Mouse (Mus musculus) embryonic facial prominence, embryonic 15.5 days (tissue): ENCODE results near the gene Btbd9. TPM values are rescaled to one million over a fixed set of nuclear protein-coding genes. Genes with fewer than 3 reads are reported as not detected.
"Not testable (repeated sequence)": the region's sequence is repeated elsewhere in the genome, so short reads cannot be mapped to it uniquely, and the experiment has no call there.

Experiments
- ATAC-seq: fragments of 200-750 bp; cut with Nextera tagmentation; 2 replicates; pipeline ENCODE4 v1.8.0; 2017; ENCODE audit warnings: low read depth, moderate TSS enrichment; ENCODE audit not compliant: insufficient number of reproducible peaks, low FRiP score, low TSS enrichment
- H3K27ac ChIP-seq: fragments of 300-500 bp; sonication (generic); replicated peaks from 2 replicates; pipeline ENCODE4 v1.5.1; 2015; ENCODE audit warnings: mild to moderate bottlenecking, inconsistent platforms
- H3K27me3 ChIP-seq: fragments of 300-500 bp; sonication (generic); 2 replicates; pipeline ENCODE4 v1.6.1; 2015; ENCODE audit warnings: inconsistent platforms
- H3K36me3 ChIP-seq: fragments of 300-500 bp; sonication (generic); 2 replicates; pipeline ENCODE4 v1.6.1; 2015; ENCODE audit warnings: mild to moderate bottlenecking, inconsistent platforms
- H3K4me1 ChIP-seq: fragments of 300-500 bp; sonication (generic); 2 replicates; pipeline ENCODE4 v1.6.1; 2015; ENCODE audit warnings: inconsistent platforms
- H3K4me2 ChIP-seq: fragments of 300-500 bp; sonication (generic); replicated peaks from 2 replicates; pipeline ENCODE4 v1.6.1; 2015; ENCODE audit warnings: mild to moderate bottlenecking, inconsistent platforms
- H3K4me3 ChIP-seq: fragments of 300-500 bp; sonication (generic); replicated peaks from 2 replicates; pipeline ENCODE4 v1.5.1; 2015; ENCODE audit warnings: mild to moderate bottlenecking, inconsistent platforms
- H3K9ac ChIP-seq: fragments of 300-500 bp; sonication (generic); 2 replicates; pipeline ENCODE4 v1.6.1; 2015; ENCODE audit warnings: inconsistent platforms
- H3K9me3 ChIP-seq: fragments of 300-500 bp; sonication (generic); replicated peaks from 2 replicates; pipeline ENCODE4 v1.6.1; 2016; ENCODE audit warnings: inconsistent platforms
- WGBS: fragments of 180-500 bp; shearing (Covaris S2); methylation state at CpG from one replicate; pipeline ENCODE4 v1.1.7; 2015; 5-methylcytosine and 5-hydroxymethylcytosine counted together
- polyA plus RNA-seq: library from polyadenylated mRNA; unstranded; fragments of >200 nt; fragmentation: Nextera tagmentation; extraction: Ambion mirVana; gene quantifications from 2 replicates; pipeline ENCODE4 v1.2.1, GENCODE M21; 2015

The Btbd9 gene
- polyA plus RNA-seq: 55.7 and 56.6 TPM in 2 replicates

- peak within 1 kb of the TSS; percentile 66 for H3K9ac ChIP-seq
- peaks cover 12% of the 10 kb centered on the region for H3K4me1 ChIP-seq
- H3K27ac ChIP-seq: peak within 1 kb of the TSS; percentile 89
- H3K9me3 ChIP-seq: no peaks in the 10 kb centered on the region
- ATAC-seq: peak; percentile 91
- H3K36me3 ChIP-seq: no peaks in the 10 kb centered on the region
- H3K27me3 ChIP-seq: no peaks in the 10 kb centered on the region
- H3K4me3 ChIP-seq: peak within 1 kb of the TSS; percentile 92
- H3K4me2 ChIP-seq: peak within 1 kb of the TSS; percentile 70
- WGBS: under 1% methylated on average over 81 of the region's 94 CpGs
These were observed at the start of gene Btbd9 for GRCm38 (mm10) chr17:30575941-30576773. Gene Btbd9, minus strand, starts transcription at chr17:30576488.

- H3K27me3 ChIP-seq, H3K27ac ChIP-seq, H3K9me3 ChIP-seq, H3K4me1 ChIP-seq, H3K4me3 ChIP-seq, H3K36me3 ChIP-seq, ATAC-seq, H3K4me2 ChIP-seq, H3K9ac ChIP-seq: not testable (repeated sequence)
- WGBS: no CpG with 5 or more reads among the region's 20 CpGs
These were observed 47.8 kb upstream of the Btbd9 start, which contains the start of gene Dnah8 for GRCm38 (mm10) chr17:30624132-30624531. Gene Dnah8, plus strand, starts transcription at chr17:30624354.

GRCm38 (mm10) chr17:30623200-30623599 is 46.9 kb upstream of the Btbd9 start:
- no peak overlapping the region for H3K4me3 ChIP-seq
- WGBS: 87% methylated on average over 3 of the region's 3 CpGs
- no peak for ATAC-seq
- no peak overlapping the region for H3K27ac ChIP-seq
- H3K9ac ChIP-seq: no peak overlapping the region
- no peaks in the 10 kb centered on the region for H3K9me3 ChIP-seq
- no peaks in the 10 kb centered on the region for H3K27me3 ChIP-seq
- H3K4me2 ChIP-seq: no peak overlapping the region
- H3K36me3 ChIP-seq: no peaks in the 10 kb centered on the region
- H3K4me1 ChIP-seq: no peaks in the 10 kb centered on the region

DNA sequence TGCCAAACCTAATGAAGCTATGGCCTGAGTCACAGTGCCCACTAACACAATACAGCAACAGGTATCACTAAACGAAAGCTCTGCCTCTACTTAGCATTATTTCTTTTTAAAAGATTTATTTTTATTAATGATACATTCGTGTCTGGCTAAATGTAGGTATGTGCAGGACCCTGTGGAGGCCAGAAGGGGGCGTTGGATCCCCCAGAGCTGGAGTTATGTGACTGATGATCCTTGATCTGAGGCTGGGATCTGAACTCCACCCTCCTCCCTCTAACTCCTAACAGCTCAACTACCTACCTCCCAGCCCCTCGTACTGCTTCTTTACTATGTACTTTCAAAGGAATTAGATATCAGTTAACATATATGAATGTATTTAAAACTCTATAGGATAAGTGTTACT is 45.2 kb upstream of the Btbd9 start:
- H3K9ac ChIP-seq: no peak overlapping the region
- no peak overlapping the region for H3K4me3 ChIP-seq
- no peak for ATAC-seq
- H3K9me3 ChIP-seq: no peaks in the 10 kb centered on the region
- no peaks in the 10 kb centered on the region for H3K36me3 ChIP-seq
- H3K27me3 ChIP-seq: no peaks in the 10 kb centered on the region
- H3K4me2 ChIP-seq: no peak overlapping the region
- WGBS: 64% methylated on average over 4 of the region's 4 CpGs
- H3K27ac ChIP-seq: no peak overlapping the region
- H3K4me1 ChIP-seq: no peaks in the 10 kb centered on the region

DNA sequence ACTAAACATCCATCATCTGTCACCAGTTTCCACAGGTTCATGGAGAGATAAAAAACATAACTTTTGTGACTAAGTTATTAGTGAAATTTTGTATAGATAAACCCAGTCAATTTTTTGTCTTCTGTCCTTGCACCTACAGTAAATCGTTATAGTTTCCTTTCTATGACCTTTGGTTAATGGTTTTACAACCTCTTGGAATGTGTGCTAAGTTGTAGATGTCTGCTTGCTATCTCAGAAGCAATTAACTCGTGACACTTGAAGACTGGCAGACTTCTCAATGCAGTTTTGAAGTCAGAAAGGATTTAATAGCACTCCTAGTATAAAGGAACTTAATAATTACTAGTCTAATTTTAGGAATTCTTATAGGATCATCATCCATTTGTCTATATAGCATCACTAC is 44.3 kb upstream of the Btbd9 start:
- no peak overlapping the region for H3K4me3 ChIP-seq
- ATAC-seq: no peak
- H3K27ac ChIP-seq: no peak overlapping the region
- no peaks in the 10 kb centered on the region for H3K27me3 ChIP-seq
- H3K4me1 ChIP-seq: no peaks in the 10 kb centered on the region
- no peaks in the 10 kb centered on the region for H3K9me3 ChIP-seq
- no peak overlapping the region for H3K4me2 ChIP-seq
- 74% methylated on average over 2 of the region's 2 CpGs for WGBS
- no peak overlapping the region for H3K9ac ChIP-seq
- H3K36me3 ChIP-seq: no peaks in the 10 kb centered on the region

DNA sequence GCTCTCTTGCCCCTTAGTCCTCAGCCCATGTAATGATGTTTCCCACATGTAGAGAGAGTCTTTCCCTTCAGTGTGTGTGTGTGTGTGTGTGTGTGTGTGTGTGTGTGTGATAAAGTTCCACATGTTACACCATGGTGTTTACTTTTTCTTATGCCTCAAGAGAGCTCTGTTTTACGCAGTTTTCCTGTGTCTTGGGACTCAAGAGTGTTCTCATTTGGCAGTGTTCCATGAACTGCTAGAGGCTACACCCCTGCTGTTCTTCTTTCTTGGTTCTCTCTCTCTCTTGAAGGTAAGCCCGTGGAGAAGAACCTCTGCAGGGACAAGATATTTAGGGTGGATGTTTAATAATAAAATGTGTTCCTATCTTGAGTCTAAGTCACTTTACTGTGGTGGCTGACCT is 42.9 kb upstream of the Btbd9 start:
- H3K27ac ChIP-seq: no peak overlapping the region
- no peaks in the 10 kb centered on the region for H3K9me3 ChIP-seq
- H3K9ac ChIP-seq: no peak overlapping the region
- H3K4me2 ChIP-seq: no peak overlapping the region
- H3K27me3 ChIP-seq: no peaks in the 10 kb centered on the region
- 31% methylated on average over 2 of the region's 2 CpGs for WGBS
- H3K36me3 ChIP-seq: no peaks in the 10 kb centered on the region
- no peaks in the 10 kb centered on the region for H3K4me1 ChIP-seq
- H3K4me3 ChIP-seq: no peak overlapping the region
- no peak for ATAC-seq

- Histone ChIP-seq H3K9me3 (no peaks in the 10 kb centered on the region), H3K36me3 (no peaks in the 10 kb centered on the region), H3K4me3 (no peak overlapping the region), H3K27ac (no peak overlapping the region), H3K4me2 (no peak overlapping the region), H3K9ac (no peak overlapping the region), H3K27me3 (no peaks in the 10 kb centered on the region), H3K4me1 (no peaks in the 10 kb centered on the region)
- ATAC-seq: no peak
- 74% methylated on average over 3 of the region's 3 CpGs for WGBS
These were observed 42.0 kb upstream of the Btbd9 start for GRCm38 (mm10) chr17:30618136-30618891.

DNA sequence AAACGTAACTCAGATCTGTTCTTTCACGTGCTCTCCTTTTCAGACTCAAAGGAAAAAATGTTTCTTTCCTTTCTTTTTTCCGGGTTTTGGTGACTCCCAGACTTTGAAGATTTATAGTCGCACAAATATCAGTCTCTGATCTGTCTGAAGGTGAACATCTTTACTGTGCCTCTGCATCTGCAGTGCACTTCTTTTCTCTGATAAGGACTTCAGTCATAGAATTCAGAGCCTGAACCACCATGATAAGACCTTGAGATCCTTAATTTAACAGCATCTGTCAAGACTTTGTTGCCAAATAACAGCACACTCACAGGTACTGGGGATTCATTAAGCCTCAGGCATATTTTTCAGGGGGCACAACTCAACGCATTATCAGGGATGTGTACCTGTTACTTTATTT is 39.9 kb upstream of the Btbd9 start:
- WGBS: 83% methylated on average over 5 of the region's 5 CpGs
- peaks cover 5% of the 10 kb centered on the region; the same call in 1 of the 2 replicates for H3K4me1 ChIP-seq
- no peak overlapping the region for H3K4me2 ChIP-seq
- no peak overlapping the region for H3K4me3 ChIP-seq
- ATAC-seq: no peak
- H3K36me3 ChIP-seq: no peaks in the 10 kb centered on the region
- H3K9me3 ChIP-seq: no peaks in the 10 kb centered on the region
- no peaks in the 10 kb centered on the region for H3K27me3 ChIP-seq
- H3K9ac ChIP-seq: no peak overlapping the region
- H3K27ac ChIP-seq: no peak overlapping the region

DNA sequence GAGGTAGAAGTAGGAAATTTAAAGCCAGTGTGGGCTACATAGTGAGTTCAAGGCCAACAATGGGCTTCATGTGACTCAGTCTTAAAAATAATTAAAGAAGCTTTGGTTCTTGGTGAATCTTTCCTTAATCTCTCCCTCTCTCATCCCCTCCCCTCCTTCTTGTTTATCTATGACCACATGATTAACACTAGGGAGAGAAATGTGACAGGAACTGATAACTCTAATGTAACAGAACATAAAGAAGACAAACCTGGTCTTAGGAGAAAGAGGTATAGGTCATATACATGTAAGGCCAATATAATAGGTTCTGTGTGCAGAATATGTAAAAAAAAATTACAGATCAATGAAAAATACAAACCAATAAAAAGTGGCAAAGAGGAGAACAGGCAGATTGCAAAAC is 37.1 kb upstream of the Btbd9 start:
- Histone ChIP-seq H3K27me3 (no peaks in the 10 kb centered on the region), H3K4me3 (no peak overlapping the region), H3K4me1 (peaks cover 14% of the 10 kb centered on the region), H3K4me2 (no peak overlapping the region), H3K36me3 (no peaks in the 10 kb centered on the region), H3K9ac (no peak overlapping the region), H3K27ac (no peak overlapping the region), H3K9me3 (no peaks in the 10 kb centered on the region)
- no peak for ATAC-seq

GRCm38 (mm10) chr17:30612075-30612859 is 36.0 kb upstream of the Btbd9 start:
- Histone ChIP-seq H3K9me3 (no peaks in the 10 kb centered on the region), H3K27ac (peak overlapping the region; percentile 84), H3K27me3 (no peaks in the 10 kb centered on the region), H3K4me3 (peak overlapping the region; percentile 74), H3K4me2 (peak overlapping the region; percentile 45), H3K9ac (peak overlapping the region; percentile 78), H3K36me3 (no peaks in the 10 kb centered on the region), H3K4me1 (peaks cover 18% of the 10 kb centered on the region)
- WGBS: 0% methylated on average over 34 of the region's 34 CpGs
- ATAC-seq: peak; percentile 100
